Mouse (Mus musculus) erythroblast, embryonic 14.5 days (primary cell): ENCODE results near the gene Tnrc6c.

Experiments
- GATA1 ChIP-seq: IDR thresholded peaks from 2 replicates; pipeline ENCODE4 v1.6.1; 2012; ENCODE audit warnings: low read length, inconsistent platforms, mixed read lengths
- TAL1 ChIP-seq: IDR thresholded peaks from 3 replicates; pipeline ENCODE4 v1.6.1; 2012; ENCODE audit warnings: low read length, inconsistent platforms, mixed read lengths

DNA sequence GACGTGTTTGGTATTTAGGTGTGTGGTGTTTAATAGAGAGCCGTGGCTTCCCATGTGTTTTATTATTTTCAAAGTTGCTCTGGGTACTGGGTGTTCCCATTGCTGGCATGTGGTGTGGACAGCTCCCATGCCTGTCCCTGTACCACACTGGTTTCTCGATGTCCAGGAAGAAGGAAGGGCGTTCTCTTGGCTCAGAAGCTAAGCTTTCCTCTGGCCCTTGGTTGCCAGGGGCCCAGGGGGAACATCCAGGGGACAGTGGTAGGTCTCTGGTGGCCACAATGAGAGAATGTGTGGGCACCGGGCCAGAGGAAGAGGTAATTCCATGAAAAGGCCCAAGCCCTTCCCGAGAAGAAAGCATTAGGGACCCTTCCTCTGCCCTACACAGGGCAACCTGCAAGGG lies 27.5 kb upstream of the Tnrc6c start:
- TF ChIP-seq TAL1 (no peak), GATA1 (no peak)
